Mouse (Mus musculus) layer of hippocampus, adult 9-10 months (tissue): ENCODE results near the gene Wnt7b.

Source experiments
- DNase-seq: peaks from one replicate; pipeline ENCODE4 v3.0.0; 2022; ENCODE audit warnings: low spot score

The Wnt7b gene

GRCm38 (mm10) chr15:85601202-85601601 lies 18.9 kb upstream of the Wnt7b start:
- no peak for DNase-seq

- DNase-seq, result no peak
These were observed 18.4 kb upstream of the Wnt7b start for GRCm38 (mm10) chr15:85600696-85601094.

GRCm38 (mm10) chr15:85599887-85600695 lies 17.8 kb upstream of the Wnt7b start:
- DNase-seq, result no peak

- no peak for DNase-seq
These were observed 17.0 kb upstream of the Wnt7b start for GRCm38 (mm10) chr15:85598984-85599886.

- DNase-seq, result no peak
These were observed 16.2 kb upstream of the Wnt7b start for GRCm38 (mm10) chr15:85598443-85598842.

- no peak for DNase-seq
These were observed 15.1 kb upstream of the Wnt7b start for GRCm38 (mm10) chr15:85597403-85597802.

GRCm38 (mm10) chr15:85592674-85593073 lies 10.4 kb upstream of the Wnt7b start:
- no peak for DNase-seq

- DNase-seq, result no peak
These were observed 8.6 kb upstream of the Wnt7b start for GRCm38 (mm10) chr15:85590831-85591230.

- DNase-seq, result peak; percentile 41
These were observed 1.2 kb upstream of the Wnt7b start for GRCm38 (mm10) chr15:85583504-85583903.

GRCm38 (mm10) chr15:85583024-85583423 lies 751 bp upstream of the Wnt7b start:
- peak; percentile 56 for DNase-seq

GRCm38 (mm10) chr15:85581563-85582064 lies 659 bp downstream of the Wnt7b start:
- no peak for DNase-seq

GRCm38 (mm10) chr15:85580934-85581562 lies 1.2 kb downstream of the Wnt7b start:
- no peak for DNase-seq

- no peak for DNase-seq
These were observed 1.8 kb downstream of the Wnt7b start for GRCm38 (mm10) chr15:85580483-85580882.

GRCm38 (mm10) chr15:85577583-85578460 lies 4.5 kb downstream of the Wnt7b start:
- no peak for DNase-seq

GRCm38 (mm10) chr15:85576511-85577440 lies 5.5 kb downstream of the Wnt7b start:
- DNase-seq, result no peak

- no peak for DNase-seq
These were observed 6.2 kb downstream of the Wnt7b start for GRCm38 (mm10) chr15:85576110-85576509.

GRCm38 (mm10) chr15:85574558-85574957 lies 7.7 kb downstream of the Wnt7b start:
- no peak for DNase-seq

- DNase-seq, result no peak
These were observed 8.2 kb downstream of the Wnt7b start for GRCm38 (mm10) chr15:85574086-85574485.

- DNase-seq, result no peak
These were observed 9.5 kb downstream of the Wnt7b start for GRCm38 (mm10) chr15:85572619-85573254.
